Mouse (Mus musculus): Measurements from ENCODE around the gene Cdh23.

Cdh23 gene

GRCm38 (mm10) chr10:60284676-60285111 lies 411.6 kb downstream of the Cdh23 start:
- no peak for DNase-seq (ENCODE audit: low spot score in 2 of 2)

DNA sequence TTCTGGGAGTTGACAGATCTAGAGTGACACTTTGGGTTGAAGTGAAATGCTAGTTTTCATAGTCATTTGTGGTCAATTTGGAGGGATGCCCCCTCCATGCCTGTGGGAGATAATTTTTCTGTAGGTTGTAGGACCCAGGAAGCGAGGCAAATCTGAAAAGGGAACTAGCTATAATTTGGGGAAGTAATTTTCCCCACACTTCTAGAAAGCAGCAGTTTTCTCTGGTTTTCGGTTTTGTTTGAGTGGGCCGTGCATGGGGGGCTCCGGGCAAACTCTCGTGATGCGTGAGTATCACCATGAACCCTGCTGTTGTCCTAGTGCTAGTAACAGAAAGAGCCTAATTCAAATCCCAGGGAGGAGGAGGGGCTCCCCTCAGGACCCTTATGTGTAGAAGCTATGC lies 412.0 kb downstream of the Cdh23 start:
- no peak for DNase-seq (ENCODE audit: low spot score in 2 of 2)

- no peak for DNase-seq (ENCODE audit: low spot score in 2 of 2)
These were observed 413.9 kb downstream of the Cdh23 start for GRCm38 (mm10) chr10:60282116-60283014.

GRCm38 (mm10) chr10:60281571-60282050 lies 414.7 kb downstream of the Cdh23 start:
- DNase-seq (ENCODE audit: low spot score in 2 of 2): no peak

- DNase-seq (ENCODE audit: low spot score in 2 of 2): no peak
These were observed 415.9 kb downstream of the Cdh23 start for GRCm38 (mm10) chr10:60280353-60280752.

DNA sequence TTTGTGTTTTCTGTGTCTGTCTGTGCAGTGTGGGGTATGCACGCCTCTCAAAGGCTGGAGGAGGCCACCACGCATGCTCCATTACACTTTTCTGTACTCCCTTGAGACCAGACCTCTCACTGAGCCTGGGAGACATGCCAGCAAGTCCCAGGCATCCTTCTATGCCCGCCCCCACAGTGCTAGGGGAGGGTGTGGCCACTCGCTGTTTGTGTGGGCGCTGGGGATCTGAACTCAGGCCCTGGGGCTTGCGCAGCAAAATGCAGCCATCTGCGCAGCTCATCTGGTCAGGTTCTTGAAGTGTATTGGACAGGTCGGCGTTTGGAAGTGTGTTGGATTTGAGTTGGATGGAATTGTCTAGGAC lies 416.4 kb downstream of the Cdh23 start:
- no peak for DNase-seq (ENCODE audit: low spot score in 2 of 2)

DNA sequence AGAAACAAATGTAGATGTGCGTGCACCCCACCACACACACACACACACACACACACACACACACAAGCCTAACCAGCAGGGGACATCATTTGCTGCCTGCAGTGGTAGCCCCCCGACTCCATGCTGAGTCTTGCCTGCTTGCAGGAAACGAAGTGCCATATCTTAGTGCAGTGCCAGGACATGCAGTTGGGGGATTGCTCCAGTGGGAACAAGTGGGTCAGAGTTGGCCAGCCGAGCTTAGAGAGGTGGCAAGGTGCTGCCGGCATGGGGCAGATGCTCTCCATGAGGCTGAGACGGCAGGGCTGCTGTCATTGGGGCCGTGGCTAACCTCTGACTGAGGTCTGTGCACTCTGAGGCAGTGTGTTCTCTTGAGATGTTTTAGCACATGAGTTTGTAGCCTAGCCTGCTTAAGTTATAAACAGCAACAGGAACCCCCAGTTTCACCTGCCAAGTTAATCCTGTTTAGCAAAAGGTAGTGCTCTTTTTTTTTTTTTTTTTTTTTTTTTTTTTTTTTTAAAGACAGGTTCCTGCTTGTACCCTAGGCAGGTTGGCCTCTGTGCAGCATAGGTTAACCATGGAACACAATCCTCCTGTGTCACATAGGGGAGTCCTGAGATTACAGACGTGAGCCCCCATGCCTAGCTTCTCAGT lies 416.9 kb downstream of the Cdh23 start:
- no peak for DNase-seq (ENCODE audit: low spot score in 2 of 2)

- no peak for DNase-seq (ENCODE audit: low spot score in 2 of 2)
These were observed 417.5 kb downstream of the Cdh23 start for GRCm38 (mm10) chr10:60278786-60279185.

DNA sequence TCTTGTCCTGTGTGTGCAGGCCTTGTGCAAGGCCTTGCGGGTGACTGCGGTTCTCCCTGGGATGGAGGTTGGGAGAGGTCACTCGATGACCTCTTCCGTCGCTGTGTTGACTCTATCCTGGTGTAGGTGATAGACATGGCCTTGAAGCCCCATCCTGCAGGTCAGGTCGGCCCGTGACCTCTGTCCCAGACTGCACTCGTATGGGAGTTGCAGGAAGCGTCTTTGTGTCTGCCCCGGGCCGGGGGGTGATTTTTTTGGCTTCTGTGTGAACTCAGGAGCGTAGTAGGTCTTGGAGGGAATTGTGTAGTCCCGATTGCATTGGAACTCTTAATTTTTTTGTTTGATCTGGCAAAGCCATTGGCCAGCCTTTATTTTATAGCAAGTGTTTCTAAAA lies 418.3 kb downstream of the Cdh23 start:
- no peak for DNase-seq (ENCODE audit: low spot score in 2 of 2)

DNA sequence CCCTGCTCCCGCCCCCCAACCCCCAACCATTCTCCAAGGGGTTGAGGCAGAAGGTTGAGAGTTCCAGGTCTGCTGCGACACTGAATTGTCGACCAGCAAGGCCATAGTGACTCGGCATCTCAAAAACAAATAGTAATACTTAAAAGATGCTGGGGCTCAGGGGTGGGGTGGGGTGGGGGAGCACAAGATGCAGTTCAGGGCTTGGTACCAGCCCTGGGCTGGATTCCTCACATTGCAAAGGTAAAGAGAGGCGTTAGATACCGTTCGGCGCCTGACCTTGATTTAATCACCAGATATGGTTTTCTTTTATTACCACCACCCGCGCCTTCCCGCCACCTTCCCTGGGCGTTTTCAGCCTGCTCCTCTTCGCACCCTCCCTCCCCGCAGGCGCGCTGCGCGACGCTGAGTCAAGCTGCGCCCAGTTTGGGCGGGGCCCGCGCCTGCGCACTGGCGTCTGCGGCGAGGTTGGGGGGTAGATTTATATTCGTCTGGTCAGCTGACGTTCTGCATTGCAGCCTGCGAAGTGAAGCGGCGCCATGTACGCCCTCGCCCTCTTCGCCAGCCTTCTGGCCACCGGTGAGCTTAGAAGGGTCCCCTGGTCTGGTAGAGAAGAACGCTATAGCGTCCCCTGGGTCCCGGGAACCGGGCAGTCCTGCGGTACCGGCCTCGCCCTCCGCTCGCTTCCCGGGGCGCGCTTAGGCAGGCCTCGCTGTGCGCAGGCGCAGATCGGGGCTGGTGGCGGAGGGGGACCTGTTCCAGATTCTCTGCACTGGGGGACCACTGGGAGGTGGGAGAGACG lies 418.9 kb downstream of the Cdh23 start, which contains the start of gene Psap:
Gene Psap (plus strand): TSS at position 421 of the 799 bp plus-strand sequence.
- peak; percentile 92 to 93 for DNase-seq (ENCODE audit: low spot score in 2 of 2)

GRCm38 (mm10) chr10:60273382-60273781 lies 422.9 kb downstream of the Cdh23 start:
- DNase-seq (ENCODE audit: low spot score in 2 of 2): no peak

DNA sequence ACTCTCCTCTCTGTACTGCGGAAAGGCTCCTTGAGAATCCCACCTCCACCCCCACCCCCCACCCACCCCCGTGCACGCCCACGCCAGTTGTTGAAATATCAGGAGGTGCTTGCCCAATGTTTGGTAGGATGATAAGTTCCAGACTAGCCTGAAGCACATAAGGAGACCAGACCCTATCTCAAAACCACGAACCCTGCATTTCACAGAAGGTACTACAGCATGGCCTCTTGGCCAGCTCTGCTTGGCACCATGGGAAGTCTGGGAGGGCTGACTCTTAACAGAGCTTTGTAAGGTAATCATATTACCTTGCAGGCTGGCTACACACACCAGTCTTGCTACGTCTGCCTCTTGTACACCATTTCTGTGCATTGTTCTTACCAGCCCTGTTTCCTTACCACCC lies 424.0 kb downstream of the Cdh23 start:
- no peak for DNase-seq (ENCODE audit: low spot score in 2 of 2)

- DNase-seq (ENCODE audit: low spot score in 2 of 2): no peak
These were observed 425.3 kb downstream of the Cdh23 start for GRCm38 (mm10) chr10:60271015-60271414.

- no peak for DNase-seq (ENCODE audit: low spot score in 2 of 2)
These were observed 426.9 kb downstream of the Cdh23 start for GRCm38 (mm10) chr10:60269141-60270064.

GRCm38 (mm10) chr10:60268738-60269137 lies 427.6 kb downstream of the Cdh23 start:
- DNase-seq (ENCODE audit: low spot score in 2 of 2): no peak

- DNase-seq (ENCODE audit: low spot score in 2 of 2): no peak
These were observed 429.4 kb downstream of the Cdh23 start for GRCm38 (mm10) chr10:60266842-60267401.

DNA sequence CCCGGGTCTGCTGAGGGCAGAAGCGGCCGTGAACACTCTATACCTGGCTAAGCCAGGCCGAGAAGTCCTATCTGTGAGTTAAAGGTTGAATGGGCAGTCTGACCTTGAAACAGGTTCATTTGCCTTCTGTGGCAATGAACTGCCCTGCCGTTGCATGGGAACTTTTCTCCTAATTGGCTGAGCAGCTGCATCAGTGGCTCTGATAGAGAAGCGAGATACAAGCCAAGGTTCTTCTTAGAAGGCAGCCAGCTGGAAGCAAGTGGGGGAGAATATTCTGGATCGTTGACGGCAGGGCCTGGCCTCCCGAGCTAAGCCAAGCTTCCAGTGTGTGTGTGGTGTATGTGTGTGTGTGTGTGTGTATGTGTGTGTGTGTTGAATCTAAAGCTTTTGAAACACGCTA lies 431.0 kb downstream of the Cdh23 start:
- DNase-seq (ENCODE audit: low spot score in 2 of 2): no peak

DNA sequence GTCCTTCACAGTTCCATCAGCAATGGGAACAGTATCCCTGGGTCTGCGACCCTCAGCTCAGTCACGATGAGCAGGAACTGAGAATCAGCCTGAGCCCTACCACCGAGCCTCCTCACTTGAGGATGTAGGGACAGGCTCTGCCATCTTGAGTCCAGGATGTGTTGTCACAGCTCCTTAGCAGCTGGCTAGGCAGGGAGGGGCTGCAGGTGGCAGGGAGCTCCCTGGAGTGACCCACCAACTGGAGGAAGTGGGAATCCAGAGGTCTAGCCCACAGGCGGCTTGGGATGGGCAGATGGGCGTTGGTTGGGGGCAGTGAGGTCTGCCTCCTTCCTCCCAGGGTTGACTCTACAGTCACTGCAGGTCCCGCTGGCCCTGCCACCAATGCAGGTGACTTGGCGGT lies 432.9 kb downstream of the Cdh23 start:
- no peak for DNase-seq (ENCODE audit: low spot score in 2 of 2)

GRCm38 (mm10) chr10:60262386-60262785 lies 433.9 kb downstream of the Cdh23 start:
- DNase-seq (ENCODE audit: low spot score in 2 of 2): peak; percentile 54 to 66

DNA sequence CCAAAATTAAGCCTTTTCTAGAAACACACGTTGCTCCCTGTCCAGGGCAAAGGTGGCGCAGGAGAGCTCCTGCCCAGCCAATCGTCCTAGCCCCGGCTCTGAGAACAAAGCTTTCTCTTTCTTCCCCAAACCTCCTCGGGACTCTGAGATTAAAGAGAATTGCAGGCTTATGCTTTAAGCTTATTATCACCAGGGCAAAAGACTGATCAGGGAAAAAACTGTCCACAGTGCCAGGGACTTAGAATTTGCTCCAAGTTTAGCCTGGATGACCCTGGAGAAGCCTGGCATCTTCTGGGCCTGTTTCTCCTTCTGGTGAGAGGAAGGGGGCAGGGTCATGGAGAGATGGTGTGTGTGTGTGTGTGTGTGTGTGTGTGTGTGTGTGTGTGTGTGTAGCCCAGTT lies 434.8 kb downstream of the Cdh23 start:
- DNase-seq (ENCODE audit: low spot score in 2 of 2): no peak

All from spleen, postnatal 14 days (tissue).